Mouse (Mus musculus) liver, adult 2 months (tissue): ENCODE data around the gene Cdh23.

Experiments used
- CTCF ChIP-seq: fragments of 200-500 bp; IDR thresholded peaks from 2 replicates; pipeline ENCODE4 v1.5.1; 2011; ENCODE audit warnings: low read depth, low read length, control low read depth
- POLR2A ChIP-seq: fragments of 200-500 bp; IDR thresholded peaks from 2 replicates; pipeline ENCODE4 v1.6.1; 2011; ENCODE audit warnings: low read length, control low read depth; ENCODE audit not compliant: insufficient read depth; ENCODE audit errors: extremely low read depth

DNA sequence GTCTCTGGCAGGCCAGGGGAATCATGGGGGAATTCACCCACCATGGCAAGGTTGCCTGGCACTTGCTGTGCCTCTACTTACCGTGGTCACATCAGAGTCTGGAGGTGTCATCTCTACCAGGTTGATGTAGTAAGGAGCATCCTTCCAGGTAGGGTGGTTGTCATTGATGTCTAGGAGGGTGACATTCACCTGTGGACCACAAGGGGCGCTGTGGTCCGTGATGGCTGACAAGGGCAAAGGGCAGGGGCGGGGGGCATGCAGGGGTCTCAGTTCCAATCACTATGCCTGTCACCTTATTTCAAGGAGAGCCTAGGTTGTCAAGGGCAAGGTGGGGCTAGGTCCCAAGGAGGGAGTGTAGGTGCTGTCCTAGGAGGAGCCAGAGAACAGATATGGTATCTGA lies 276.7 kb downstream of the Cdh23 start:
- no peak for TF ChIP-seq POLR2A
- TF ChIP-seq CTCF, result peak; percentile 58; the same call in 1 of the 2 replicates
